Mouse (Mus musculus): ENCODE results near the gene Srsf3. TPM values are rescaled to one million over a fixed set of nuclear protein-coding genes. Genes with fewer than 3 reads are reported as not detected.
"Not testable (repeated sequence)": the region's sequence is repeated elsewhere in the genome, so short reads cannot be mapped to it uniquely, and the experiment has no call there.

Srsf3 gene
- polyA plus RNA-seq, 1 experiment from 2014 or later = 716 TPM

- DNase-seq = peak; percentile 61
Measured at GRCm38 (mm10) chr17:28991286-28991685, 41.1 kb upstream of the Srsf3 start.

DNA sequence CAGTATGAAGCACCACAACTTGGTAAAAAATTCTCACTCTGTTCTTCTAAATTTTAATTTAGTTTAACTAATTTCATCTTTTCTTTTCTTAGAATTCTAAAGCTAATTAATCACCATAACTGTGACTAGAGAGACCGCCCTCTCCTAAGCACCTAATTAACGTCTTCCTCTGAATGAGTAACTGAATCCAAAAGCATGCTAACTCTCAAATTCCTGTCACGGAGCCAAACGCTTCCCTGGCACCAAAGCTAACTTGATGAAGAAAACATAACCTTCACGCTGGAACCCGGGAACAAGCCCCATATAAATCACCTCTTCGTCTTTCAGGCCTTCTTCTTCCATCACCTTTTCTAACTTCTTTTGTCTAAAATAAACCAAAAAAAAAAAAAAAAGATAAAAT, 40.3 kb upstream of the Srsf3 start:
- ATAC-seq (ENCODE audit: insufficient read depth) (no peak), DNase-seq (peak; percentile 82)
- Histone ChIP-seq H3K27me3 (ENCODE audit: insufficient read depth, low read length) (no peaks in the 10 kb centered on the region), H3K4me2 (no peak overlapping the region), H3K36me3 (ENCODE audit: insufficient read depth) (peaks cover 67% of the 10 kb centered on the region), H3K4me1 (ENCODE audit: insufficient read depth) (peaks cover 3% of the 10 kb centered on the region; the same call in 1 of the 2 replicates), H3K27ac (ENCODE audit: low read depth) (peak overlapping the region; percentile 58; the same call in 1 of the 2 replicates), H3K9me3 (ENCODE audit: low read depth, low read length) (no peaks in the 10 kb centered on the region), H3K9ac (no peak overlapping the region), H3K4me3 (ENCODE audit: low read depth, low read length) (no peak overlapping the region)
- 47% methylated on average over 7 of the region's 7 CpGs for WGBS
- no peak for TF ChIP-seq CTCF (IDR thresholded peaks at IDR 0.05; ENCODE audit: low read depth)

More at GRCm38 (mm10) chr17:28991286-28991685, 41.1 kb upstream of the Srsf3 start:
- no peak for ATAC-seq (ENCODE audit: insufficient read depth)
- no peak overlapping the region for H3K9ac ChIP-seq
- no peak overlapping the region for H3K4me3 ChIP-seq (ENCODE audit: low read depth, low read length)
- no peaks in the 10 kb centered on the region for H3K27me3 ChIP-seq (ENCODE audit: insufficient read depth, low read length)
- TF ChIP-seq CTCF (IDR thresholded peaks at IDR 0.05; ENCODE audit: low read depth) = no peak
- H3K4me1 ChIP-seq (ENCODE audit: insufficient read depth) = peaks cover 3% of the 10 kb centered on the region; the same call in 1 of the 2 replicates
- no peak overlapping the region for H3K4me2 ChIP-seq
- H3K9me3 ChIP-seq (ENCODE audit: low read depth, low read length) = no peaks in the 10 kb centered on the region
- 51% methylated on average over 9 of the region's 9 CpGs for WGBS
- peak overlapping the region; percentile 58; the same call in 1 of the 2 replicates for H3K27ac ChIP-seq (ENCODE audit: low read depth)
- H3K36me3 ChIP-seq (ENCODE audit: insufficient read depth) = peaks cover 69% of the 10 kb centered on the region

- 84% methylated on average over 1 of the region's 1 CpGs for WGBS
- H3K27me3 ChIP-seq (ENCODE audit: insufficient read depth, low read length); H3K4me1 ChIP-seq (ENCODE audit: insufficient read depth); ATAC-seq (ENCODE audit: insufficient read depth); H3K9me3 ChIP-seq (ENCODE audit: low read depth, low read length); H3K4me2 ChIP-seq; H3K27ac ChIP-seq (ENCODE audit: low read depth); DNase-seq; H3K9ac ChIP-seq; H3K4me3 ChIP-seq (ENCODE audit: low read depth, low read length): not testable (repeated sequence)
- H3K36me3 ChIP-seq (ENCODE audit: insufficient read depth) = peaks cover 66% of the 10 kb centered on the region
Measured at GRCm38 (mm10) chr17:28993004-28993403, 39.4 kb upstream of the Srsf3 start.

- no peak for ATAC-seq (ENCODE audit: insufficient read depth)
Measured at GRCm38 (mm10) chr17:28994615-28995014, 37.8 kb upstream of the Srsf3 start.

GRCm38 (mm10) chr17:29000465-29000864, 32.0 kb upstream of the Srsf3 start:
- 83% methylated on average over 6 of the region's 6 CpGs for WGBS
- no peaks in the 10 kb centered on the region for H3K27me3 ChIP-seq (ENCODE audit: insufficient read depth, low read length)
- DNase-seq (no peak), ATAC-seq (ENCODE audit: insufficient read depth) (no peak)
- H3K9me3 ChIP-seq (ENCODE audit: low read depth, low read length) = no peaks in the 10 kb centered on the region
- no peak overlapping the region for H3K9ac ChIP-seq
- no peak for TF ChIP-seq CTCF (IDR thresholded peaks at IDR 0.05; ENCODE audit: low read depth)
- no peak overlapping the region for H3K4me3 ChIP-seq (ENCODE audit: low read depth, low read length)
- peaks cover 47% of the 10 kb centered on the region for H3K36me3 ChIP-seq (ENCODE audit: insufficient read depth)
- H3K27ac ChIP-seq (ENCODE audit: low read depth) = no peak overlapping the region
- no peak overlapping the region for H3K4me2 ChIP-seq
- H3K4me1 ChIP-seq (ENCODE audit: insufficient read depth) = no peaks in the 10 kb centered on the region

More at GRCm38 (mm10) chr17:28994615-28995014, 37.8 kb upstream of the Srsf3 start:
- DNase-seq = no peak
- Histone ChIP-seq H3K4me2 (no peak overlapping the region), H3K4me1 (ENCODE audit: insufficient read depth) (peaks cover 3% of the 10 kb centered on the region; the same call in 1 of the 2 replicates), H3K9ac (no peak overlapping the region), H3K4me3 (ENCODE audit: low read depth, low read length) (no peak overlapping the region), H3K27ac (ENCODE audit: low read depth) (no peak overlapping the region), H3K36me3 (ENCODE audit: insufficient read depth) (peaks cover 66% of the 10 kb centered on the region), H3K27me3 (ENCODE audit: insufficient read depth, low read length) (no peaks in the 10 kb centered on the region), H3K9me3 (ENCODE audit: low read depth, low read length) (no peaks in the 10 kb centered on the region)
- TF ChIP-seq CTCF (IDR thresholded peaks at IDR 0.05; ENCODE audit: low read depth) = no peak
- 88% methylated on average over 4 of the region's 4 CpGs for WGBS

GRCm38 (mm10) chr17:29003740-29004139, 28.7 kb upstream of the Srsf3 start:
- H3K36me3 ChIP-seq (ENCODE audit: insufficient read depth) = peaks cover 27% of the 10 kb centered on the region
- WGBS = 56% methylated on average over 1 of the region's 1 CpGs
- no peaks in the 10 kb centered on the region for H3K4me1 ChIP-seq (ENCODE audit: insufficient read depth)
- DNase-seq (no peak), ATAC-seq (ENCODE audit: insufficient read depth) (no peak)
- H3K4me3 ChIP-seq (ENCODE audit: low read depth, low read length) = no peak overlapping the region
- no peak overlapping the region for H3K9ac ChIP-seq
- TF ChIP-seq CTCF (IDR thresholded peaks at IDR 0.05; ENCODE audit: low read depth) = no peak
- no peaks in the 10 kb centered on the region for H3K27me3 ChIP-seq (ENCODE audit: insufficient read depth, low read length)
- no peak overlapping the region for H3K27ac ChIP-seq (ENCODE audit: low read depth)
- H3K4me2 ChIP-seq = no peak overlapping the region
- no peaks in the 10 kb centered on the region for H3K9me3 ChIP-seq (ENCODE audit: low read depth, low read length)

GRCm38 (mm10) chr17:29005002-29005401, 27.4 kb upstream of the Srsf3 start:
- Histone ChIP-seq H3K27me3 (ENCODE audit: insufficient read depth, low read length) (no peaks in the 10 kb centered on the region), H3K4me3 (ENCODE audit: low read depth, low read length) (no peak overlapping the region), H3K4me1 (ENCODE audit: insufficient read depth) (no peaks in the 10 kb centered on the region), H3K4me2 (no peak overlapping the region), H3K36me3 (ENCODE audit: insufficient read depth) (peaks cover 15% of the 10 kb centered on the region; the same call in 1 of the 2 replicates), H3K9me3 (ENCODE audit: low read depth, low read length) (no peaks in the 10 kb centered on the region), H3K27ac (ENCODE audit: low read depth) (no peak overlapping the region), H3K9ac (no peak overlapping the region)
- DNase-seq = no peak
- WGBS = 88% methylated on average over 3 of the region's 3 CpGs
- no peak for ATAC-seq (ENCODE audit: insufficient read depth)
- no peak for TF ChIP-seq CTCF (IDR thresholded peaks at IDR 0.05; ENCODE audit: low read depth)
